Mouse (Mus musculus) urinary bladder, postnatal 25 days (tissue): ENCODE data around the gene Ambra1.
"Not testable (repeated sequence)": the region's sequence is repeated elsewhere in the genome, so short reads cannot be mapped to it uniquely, and the experiment has no call there.

ENCODE experiments used
- DNase-seq: peaks from one replicate; pipeline ENCODE4 v3.0.0; 2022; ENCODE audit warnings: low spot score

Ambra1 gene

DNA sequence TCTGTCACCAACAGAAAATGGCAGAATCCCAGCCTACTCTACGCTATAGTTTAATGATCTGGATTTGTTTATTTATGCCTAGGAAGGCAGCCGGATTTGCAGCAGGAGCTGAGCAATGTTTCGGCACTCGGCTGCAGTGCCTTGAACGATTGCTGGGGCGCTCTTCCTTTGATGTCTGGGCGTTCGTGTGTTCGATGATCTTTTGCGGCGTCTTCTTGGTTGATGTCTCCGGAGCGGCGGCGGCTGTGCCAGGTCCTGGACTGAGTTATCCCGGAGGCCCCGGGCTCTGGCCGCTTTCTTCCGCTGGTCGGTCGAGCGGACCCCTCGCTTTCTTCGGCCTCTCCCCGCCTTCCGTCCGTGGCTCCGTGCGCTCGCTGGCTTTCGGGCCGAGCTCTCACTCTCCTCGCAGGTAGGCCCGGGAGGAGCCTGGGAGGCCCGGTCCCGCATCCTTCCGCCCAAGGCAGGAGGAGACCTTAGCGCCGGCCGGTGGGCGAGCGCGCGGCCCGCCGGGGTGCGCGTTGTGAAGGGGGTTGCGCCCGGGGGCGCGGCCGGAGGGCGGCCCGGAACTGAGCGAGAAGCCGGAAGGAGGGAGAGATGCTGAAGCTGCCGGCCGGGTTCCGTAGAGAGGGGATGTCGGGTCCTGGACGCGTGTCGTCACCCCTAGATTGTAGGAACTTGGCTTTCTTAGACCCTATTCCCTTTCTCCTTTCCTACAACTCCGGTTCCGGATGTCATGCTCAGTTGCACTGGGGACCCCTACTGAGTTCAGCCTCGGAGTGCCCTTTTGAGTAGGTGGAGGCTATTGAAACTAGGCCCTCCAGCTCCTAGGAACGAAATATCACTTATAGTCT is at the start of gene Ambra1:
Gene Ambra1 (plus strand): TSS at position 164 of the 851 bp plus-strand sequence.
- peak; percentile 80 for DNase-seq

DNA sequence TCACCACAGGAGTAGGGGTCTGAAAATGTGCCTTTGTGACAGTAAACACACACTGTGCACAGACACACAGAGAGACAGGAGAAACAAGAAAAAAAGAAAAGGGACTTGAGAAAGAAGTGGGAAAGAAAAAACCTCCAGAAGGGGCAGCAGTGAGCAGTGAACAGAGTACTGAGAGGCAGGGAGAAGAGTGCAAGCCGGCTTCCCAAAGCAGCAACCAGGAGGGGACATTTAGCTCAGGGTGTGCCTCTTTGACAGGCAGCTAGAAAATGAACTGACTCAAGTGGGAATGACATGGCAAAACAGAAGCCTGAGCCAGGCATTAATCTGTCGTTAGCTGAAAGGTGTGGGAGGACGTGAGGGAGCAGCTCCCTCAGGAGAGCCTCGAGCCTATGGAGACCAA is 47.1 kb upstream of the Ambra1 start:
- peak; percentile 28 for DNase-seq

DNA sequence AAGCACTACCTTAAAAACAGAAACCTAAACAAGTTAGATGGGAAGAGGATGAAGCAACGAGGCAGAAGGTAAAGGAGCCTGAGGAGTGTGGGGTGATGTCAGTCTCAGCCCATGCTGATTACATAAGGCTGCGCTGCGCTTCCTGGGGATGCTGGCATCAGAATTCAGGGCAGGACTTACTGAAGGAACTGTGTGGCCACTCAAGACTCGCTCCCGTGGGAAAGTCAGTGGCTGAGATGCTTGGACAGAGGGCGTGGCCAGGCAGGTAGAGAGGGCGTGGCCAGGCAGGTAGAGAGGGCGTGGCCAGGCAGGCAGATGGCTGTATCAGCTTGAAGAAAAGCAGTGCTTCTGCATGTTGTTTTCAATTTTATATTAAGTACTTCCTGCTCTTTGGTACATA is 46.0 kb upstream of the Ambra1 start:
- no peak for DNase-seq

DNA sequence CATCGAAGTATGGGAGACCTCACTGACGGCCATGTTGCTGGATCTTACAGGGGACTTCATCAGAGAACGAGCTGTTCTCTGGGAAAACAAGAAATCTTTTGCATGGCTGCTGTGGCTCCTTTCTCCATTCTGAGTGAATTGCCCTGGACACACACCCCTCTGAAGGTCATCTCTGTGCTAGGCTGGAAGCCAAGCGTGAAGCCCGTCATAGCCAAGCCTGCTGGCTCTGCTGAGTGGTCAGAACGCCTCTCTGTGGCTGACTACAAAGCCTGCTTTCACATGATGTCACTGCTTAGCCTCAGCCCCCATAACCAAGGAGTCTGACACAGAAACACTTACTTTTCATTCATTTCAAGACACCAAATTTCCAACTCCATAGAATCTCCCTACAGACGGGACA is 40.5 kb upstream of the Ambra1 start:
- no peak for DNase-seq

DNA sequence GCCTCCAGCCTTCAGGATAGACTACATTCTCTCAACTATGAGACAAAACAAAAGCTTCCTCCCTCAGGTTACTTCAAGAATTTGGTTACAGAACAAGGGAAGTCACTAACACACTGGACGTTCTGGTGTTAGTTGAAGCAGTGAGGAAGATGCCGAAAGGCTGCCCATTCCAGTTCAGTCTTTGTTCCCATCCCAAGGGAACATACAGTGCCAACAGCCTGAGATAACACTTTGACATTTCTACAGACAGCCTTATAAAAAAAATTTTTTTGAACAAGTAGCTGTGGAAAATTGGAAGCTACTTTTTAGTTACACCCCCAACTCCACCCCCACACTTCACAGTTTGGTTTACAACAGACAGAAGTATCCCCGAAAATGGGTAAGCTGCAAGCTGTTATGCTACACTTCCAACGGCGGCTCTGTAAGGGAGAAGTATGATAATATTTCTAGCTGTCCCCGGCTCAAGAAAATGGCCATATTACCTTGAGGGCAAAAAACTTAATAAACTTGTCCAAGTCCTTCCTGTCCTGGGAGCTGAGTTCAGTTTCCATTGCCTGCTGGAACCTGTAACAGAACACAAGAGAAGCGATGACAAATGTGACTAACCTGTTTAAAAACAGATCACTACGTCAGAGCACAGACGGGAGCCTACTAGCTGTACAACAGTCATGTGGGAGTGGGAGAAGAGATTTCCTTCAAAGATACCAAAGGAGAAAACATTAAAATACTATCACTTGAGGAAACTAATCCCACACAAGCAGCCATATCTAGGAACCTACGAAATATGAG is 34.3 kb upstream of the Ambra1 start:
- no peak for DNase-seq

DNA sequence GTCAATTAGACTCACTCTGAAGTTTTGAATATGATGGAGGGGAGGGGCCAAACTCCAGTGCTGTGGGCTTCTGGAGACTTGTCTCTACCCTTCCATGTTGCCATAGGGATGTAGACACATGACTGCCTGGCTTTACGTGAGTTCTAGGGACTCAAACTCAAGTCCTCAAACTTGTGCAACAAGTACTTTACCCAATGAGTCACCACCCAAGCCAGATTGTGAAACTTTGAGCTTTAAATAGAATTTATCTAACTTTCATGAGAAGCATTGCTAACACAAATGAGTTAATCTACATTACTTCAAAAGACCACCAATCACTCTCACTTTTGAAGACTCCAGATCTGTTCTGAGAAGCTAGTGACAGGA is 33.7 kb upstream of the Ambra1 start:
- DNase-seq = no peak

DNA sequence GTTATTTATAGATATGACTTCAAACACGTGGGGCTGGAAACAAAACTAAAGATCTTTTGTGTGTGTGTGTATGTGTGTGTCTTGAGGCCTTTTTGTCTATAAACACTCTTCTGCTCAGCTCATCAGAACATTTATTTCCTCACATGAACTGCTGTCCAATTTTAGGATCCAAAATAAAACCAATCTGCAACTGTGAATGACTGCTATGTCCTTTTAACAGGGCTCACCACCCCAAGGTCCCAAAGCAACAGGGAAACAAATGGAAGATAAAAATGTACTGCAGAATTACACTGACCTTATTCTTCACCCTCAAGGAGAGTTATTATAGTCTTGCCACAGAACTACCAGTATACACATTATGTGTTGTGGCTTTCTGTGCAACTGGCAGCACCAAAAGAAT is 30.7 kb upstream of the Ambra1 start:
- no peak for DNase-seq

DNA sequence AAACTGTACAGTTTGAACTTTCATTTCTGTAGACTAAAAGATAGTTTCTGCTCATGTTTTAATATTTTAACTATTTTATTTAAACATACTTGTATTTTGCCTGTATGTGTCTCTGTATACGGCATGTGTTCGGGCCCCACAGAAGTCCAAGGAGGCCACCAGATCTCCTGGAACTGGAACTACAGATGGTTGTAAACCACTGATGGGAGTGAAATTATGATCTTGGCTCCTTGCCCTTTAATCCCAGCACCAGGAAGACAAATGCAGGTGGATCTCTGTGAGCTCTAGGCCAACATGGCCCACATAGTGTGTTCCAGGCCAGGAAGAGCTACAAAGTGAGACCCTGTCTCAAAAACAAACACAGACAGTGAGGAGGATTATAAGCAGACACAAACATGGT is 28.6 kb upstream of the Ambra1 start:
- no peak for DNase-seq

DNA sequence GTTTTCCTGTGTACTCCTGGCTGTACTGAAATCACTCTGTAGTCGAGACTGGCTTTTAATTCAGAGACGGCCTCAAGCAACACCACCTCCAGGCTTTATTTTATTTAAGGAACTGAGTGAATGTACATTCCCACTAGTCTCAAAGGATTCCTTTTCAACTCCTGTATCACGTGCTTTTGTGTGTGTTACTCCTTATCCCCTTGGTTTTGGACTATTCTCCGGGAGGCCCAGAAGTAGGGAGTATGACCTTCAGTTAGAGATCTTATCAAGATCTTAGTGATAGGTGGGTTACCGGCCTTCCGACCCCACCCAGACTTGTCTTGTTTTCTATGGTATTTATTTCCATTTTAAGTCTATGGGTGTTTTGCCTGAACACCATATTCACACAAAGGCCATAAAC is 24.2 kb upstream of the Ambra1 start:
- DNase-seq = no peak

DNA sequence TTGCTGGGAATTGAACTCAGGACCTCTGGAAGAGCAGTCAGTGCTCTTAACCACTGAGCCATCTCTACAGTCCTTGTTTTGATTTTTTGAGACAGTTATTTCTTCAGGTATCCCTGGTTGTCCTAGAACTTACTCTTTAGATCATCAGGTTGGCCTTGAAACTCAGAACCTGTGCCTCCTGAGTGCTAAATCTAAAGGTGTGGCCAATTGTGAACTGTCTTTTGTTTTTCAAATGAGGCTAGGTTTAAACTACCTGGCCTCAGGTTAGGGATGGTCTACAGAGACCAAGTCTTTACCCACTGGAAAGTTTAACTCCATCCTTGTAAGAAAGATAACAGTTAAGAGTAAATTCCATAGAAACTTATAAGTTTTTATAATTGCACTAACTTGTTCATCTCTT is 23.5 kb upstream of the Ambra1 start:
- no peak for DNase-seq

DNA sequence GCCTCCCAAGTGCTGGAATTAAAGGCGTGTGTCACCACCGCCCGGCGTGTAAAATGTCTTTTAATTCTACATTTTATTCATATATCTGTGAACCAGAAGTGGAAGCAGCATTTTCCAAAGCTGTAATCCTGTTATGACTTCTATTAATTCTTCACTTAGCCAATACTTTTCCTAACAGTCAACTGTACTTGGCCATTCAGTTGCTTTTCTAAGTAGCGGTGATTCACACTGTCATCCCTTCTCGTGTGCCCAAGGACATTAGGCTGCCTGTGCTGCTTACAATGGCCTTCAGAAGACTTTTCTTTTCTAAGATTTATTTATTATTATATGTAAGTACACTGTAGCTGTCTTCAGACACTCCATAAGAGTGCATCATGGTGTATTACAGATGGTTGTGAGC is 21.6 kb upstream of the Ambra1 start:
- no peak for DNase-seq

DNA sequence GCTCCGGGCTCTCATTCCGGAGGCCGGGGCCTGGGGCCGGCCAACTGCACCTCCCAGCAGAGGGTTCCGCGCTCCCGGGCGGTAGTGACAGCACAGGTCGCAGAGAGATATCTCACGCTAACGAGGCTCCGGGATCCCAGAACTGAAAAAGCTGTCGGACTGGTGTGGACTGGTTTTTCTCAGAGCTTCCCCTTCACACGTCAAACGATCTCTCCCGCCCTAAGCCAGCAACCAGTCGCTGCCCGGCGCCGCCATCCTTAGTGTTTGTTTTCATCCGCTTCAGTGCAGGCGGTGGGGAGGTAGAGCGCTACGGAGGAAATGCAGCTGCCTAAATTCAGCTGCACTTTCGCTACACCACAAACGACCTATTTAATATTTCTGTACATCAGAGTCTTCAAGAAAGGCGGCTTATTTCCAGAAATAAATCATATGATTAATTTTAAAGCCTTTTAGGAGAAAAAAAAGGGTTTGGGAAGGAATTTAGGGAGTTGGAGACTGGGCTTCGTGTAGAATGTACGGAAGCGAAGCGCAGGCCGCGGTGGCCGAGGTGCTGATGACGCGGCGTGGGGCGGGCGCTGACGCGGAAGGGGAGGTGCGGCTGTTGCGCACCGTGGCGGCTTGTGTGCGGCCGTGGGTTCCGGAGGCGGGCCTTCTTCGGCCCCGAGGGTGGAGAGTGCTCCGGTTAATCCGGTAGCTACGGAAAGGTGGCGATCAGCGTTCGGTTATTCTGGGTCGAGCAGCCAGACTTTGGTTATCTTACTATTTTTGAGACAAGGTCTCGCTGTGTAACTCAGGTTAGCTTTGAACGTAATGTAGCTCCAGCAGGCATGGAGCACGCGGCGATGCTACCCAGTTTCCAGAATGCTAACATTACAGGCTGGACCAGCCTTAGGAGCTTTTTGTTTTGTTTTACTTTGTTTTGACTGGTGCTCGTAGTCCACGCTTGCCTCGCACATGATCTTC is 19.4 kb upstream of the Ambra1 start, which contains the start of the genes Atg13 and Harbi1:
Gene Atg13 (minus strand): TSS at position 305 of the 963 bp plus-strand sequence.
Gene Harbi1 (plus strand): TSS at position 581 of the 963 bp plus-strand sequence.
- peak; percentile 92 for DNase-seq

DNA sequence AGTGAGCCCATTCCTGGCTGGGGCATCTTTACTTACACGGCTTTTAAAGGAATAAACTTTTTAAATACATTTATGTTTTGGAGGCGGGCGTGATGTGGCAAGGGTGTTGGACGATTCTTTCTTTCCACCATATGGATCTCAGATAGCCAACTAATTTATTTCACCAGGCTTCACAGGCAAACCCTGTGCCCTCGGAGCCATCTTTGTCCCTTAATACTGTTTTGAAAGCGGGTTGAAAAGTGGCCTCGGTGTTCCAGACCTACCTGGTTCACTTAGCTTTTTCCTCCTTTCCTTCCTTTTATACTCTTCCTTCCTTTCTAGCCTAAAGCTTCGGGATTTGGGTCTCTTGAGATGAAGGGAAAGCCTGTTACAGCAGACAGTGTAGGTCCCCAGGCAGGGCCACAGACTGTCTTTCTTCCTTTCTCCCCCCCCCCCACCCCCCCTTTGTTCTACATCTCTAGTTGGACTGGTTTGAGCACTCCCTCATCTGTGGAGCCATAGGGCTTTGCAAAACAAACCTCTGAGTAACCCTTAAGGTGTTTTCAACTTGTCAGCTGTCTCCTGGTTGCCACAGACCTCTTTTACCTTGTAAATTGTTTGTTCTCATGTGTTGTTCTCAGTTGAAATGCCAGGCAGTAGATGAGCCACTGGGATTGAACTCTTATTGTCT is 18.5 kb upstream of the Ambra1 start:
- no peak for DNase-seq

DNA sequence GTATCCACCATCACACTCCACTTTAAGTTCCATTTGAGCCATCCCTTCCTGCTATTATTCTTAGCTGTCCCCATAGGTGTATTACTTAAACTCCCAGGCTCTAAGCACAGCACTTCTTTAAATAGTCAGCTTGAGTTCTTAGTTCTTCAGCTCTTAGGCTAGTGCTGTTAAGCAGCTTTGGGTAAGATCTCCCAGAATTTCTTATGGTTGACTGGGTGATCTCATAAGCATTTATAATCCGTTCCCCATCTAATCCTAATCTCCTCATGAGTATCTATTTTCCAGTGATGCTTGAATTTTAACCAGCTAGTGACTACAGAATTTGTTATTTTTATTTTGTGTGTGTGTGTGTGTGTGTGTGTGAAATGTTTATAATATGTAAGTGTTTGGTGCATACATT is 15.0 kb upstream of the Ambra1 start:
- no peak for DNase-seq

DNA sequence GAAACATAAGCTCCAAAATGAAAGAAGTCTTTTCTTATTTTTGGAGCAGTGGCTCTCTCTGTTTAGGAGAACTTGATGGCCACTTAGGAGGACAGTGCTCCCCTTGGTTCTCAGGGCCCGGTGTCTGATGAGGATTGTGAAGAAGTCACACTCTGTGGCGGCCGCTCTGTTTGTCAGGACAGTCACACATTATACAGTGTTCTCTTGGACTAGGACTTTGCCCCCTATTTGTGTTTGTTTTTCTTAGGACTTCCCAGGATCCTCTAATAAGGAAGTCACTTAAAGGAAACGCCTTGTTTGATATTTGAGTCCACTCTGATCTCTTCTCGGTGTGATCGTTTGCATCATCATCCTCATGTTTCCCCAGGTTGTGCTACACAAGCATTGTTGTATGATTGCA is 11.7 kb upstream of the Ambra1 start:
- no peak for DNase-seq

DNA sequence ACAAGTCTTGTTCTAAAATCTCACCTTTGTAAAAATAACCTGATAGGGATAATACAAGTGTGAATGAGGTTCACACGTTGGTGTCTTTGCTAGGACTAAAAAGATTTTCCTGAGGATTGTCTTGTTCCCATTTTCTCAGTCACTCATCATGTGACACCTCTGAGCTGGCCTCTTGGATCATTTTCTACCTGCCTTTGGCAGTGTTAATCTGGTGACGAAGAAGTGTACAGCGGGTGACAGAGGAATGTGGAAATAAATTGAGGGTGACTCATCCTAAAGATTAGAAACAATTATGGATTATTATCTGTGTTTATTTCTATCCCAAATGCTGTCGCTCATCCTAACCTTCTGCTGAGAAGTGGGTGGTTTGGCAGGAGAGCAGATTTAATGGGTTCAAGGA is 6.6 kb upstream of the Ambra1 start:
- no peak for DNase-seq

DNA sequence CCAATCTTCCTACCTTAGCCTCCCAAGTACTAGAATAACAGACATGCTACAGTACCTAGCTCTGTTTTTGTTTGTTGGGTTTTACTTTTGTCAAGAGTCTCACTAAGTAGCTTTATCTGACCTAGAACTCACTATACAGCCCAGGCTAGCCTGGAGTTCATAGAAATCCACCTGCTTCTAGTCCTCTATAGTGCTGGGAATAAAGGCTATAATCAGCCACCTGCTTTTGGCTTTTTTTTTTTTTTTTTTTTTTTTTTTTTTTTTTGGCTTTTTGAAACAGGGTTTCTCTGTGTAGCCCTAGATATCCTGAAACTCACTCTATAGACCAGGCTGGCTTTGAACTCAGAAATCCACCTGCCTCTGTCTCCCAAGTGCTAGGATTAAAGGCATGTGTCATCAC is 6.0 kb upstream of the Ambra1 start:
- DNase-seq = no peak

DNA sequence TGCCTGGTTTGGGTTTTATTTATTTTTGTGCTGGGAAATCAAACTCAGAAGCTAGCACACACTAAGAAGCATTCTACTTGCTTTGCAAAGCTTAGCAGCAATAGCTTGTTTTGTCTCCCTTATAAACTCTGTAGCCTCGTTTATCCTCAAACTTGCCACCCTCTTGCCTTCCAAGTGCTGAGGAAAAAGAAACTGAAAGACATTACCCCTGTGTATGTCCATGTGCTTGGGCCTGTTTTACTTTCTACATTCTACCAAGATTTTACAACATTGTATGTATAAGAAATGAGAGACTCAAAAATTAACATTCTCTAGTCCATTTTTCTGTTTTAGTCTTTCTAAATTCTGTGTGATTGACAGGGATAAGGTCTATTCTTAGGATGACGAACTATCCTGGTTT is 5.2 kb upstream of the Ambra1 start:
- no peak for DNase-seq

DNA sequence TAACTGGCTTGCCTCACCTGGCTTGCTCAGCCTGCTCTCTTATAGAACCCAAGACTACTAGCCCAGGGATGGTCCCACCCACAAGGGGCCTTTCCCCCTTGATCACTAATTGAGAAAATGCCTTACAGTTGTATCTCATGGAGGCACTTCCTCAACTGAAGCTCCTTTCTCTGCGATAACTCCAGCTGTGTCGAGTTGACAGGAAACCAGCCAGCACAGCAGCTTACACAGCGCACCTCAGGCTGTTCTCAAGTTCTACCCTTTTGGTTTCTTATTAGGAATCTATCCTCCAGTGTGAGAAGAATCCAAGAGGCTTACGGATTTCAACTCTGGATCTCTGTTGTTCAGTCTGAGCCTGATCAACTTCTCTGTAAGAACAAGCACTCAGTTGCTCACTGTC is 4.5 kb upstream of the Ambra1 start:
- DNase-seq = not testable (repeated sequence)

DNA sequence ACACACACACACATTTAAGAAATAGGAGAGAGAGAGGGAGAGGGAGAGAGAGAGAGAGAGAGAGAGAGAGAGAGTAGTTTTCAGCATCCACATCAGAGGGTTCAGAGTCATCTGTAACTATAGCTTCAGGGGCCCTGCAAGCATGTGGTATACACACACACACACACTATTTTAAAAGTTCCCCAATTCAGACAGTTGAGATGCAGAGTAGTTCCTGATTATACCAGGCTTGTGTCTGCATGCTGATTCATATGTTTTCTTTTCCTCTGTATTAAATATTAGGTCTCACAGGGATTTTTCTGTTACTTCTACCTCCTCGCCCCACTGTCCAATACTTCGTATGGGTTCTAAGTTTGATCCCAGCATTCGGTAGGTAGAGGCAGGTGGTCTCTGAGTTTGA is 2.9 kb upstream of the Ambra1 start:
- no peak for DNase-seq

DNA sequence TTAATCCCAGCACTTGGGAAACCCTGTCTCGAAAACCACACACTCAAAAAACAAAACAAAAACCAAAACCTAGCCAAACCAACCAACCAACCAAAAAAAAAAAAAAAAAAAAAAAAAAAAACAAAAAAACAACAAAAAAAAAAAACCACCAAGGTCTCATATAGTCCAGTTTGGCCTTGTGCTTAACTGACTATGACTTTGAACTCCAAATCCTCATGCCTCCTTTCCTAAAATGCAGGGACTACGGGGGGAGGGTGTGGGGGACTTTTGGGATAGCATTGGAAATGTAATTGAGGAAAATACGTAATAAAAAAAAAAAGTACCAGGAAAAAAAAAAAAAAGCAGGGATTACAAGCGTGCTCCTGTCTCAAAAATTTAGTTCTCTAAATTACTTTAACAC is 363 bp upstream of the Ambra1 start:
- no peak for DNase-seq

DNA sequence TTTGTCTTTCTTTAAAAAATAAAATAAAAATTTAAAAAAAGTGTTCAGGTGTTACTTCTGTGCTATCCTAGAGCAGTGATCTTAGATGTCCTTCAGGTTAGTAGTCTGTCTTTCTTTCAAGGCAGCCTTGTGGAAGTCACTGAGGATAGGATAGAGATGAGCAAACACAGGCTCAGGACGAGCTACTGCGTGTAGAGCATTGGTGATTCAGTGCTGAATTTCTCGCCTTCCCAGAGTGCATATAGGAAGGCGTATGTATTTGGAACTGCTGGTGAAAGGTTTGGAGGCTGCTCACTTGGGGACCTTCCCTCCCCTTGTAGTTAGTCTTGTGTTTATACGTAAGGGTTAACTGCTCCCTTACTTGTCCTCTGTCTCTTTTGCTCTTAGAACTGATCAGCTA is 5.3 kb downstream of the Ambra1 start:
- DNase-seq = no peak
